Mouse (Mus musculus) cerebellum, adult (tissue): ENCODE data around the gene Hmg20b.

ENCODE experiments used
- ATAC-seq: cut with Nextera tagmentation; 2 replicates; pipeline ENCODE4 v1.9.2; 2017; ENCODE audit warnings: mild to moderate bottlenecking, moderate library complexity, mixed read lengths; ENCODE audit not compliant: insufficient number of reproducible peaks, low FRiP score, low TSS enrichment

Hmg20b gene

GRCm38 (mm10) chr10:81356352-81356990, 6.2 kb upstream of the Hmg20b start:
- ATAC-seq = no peak

- ATAC-seq = no peak
Observed at GRCm38 (mm10) chr10:81355533-81355932, 5.3 kb upstream of the Hmg20b start.

- ATAC-seq = no peak
Observed at GRCm38 (mm10) chr10:81354738-81355477, 4.6 kb upstream of the Hmg20b start.

- ATAC-seq = no peak
Observed at GRCm38 (mm10) chr10:81351678-81352291, 1.5 kb upstream of the Hmg20b start.

GRCm38 (mm10) chr10:81349961-81350350, 324 bp downstream of the Hmg20b start:
- ATAC-seq = no peak

GRCm38 (mm10) chr10:81349146-81349545, 1.1 kb downstream of the Hmg20b start:
- ATAC-seq = no peak

- ATAC-seq = no peak
Observed at GRCm38 (mm10) chr10:81346453-81347067, 3.7 kb downstream of the Hmg20b start.

GRCm38 (mm10) chr10:81345162-81345534, 5.1 kb downstream of the Hmg20b start:
- no peak for ATAC-seq

- no peak for ATAC-seq
Observed at GRCm38 (mm10) chr10:81344421-81345161, 5.7 kb downstream of the Hmg20b start.

GRCm38 (mm10) chr10:81342686-81343505, 7.4 kb downstream of the Hmg20b start, which contains the start of gene Gipc3:
TSS of gene Gipc3 (minus strand) at chr10:81343266.
- ATAC-seq = no peak

GRCm38 (mm10) chr10:81341333-81341949, 8.8 kb downstream of the Hmg20b start:
- ATAC-seq = no peak

GRCm38 (mm10) chr10:81340551-81341332, 9.5 kb downstream of the Hmg20b start:
- ATAC-seq = no peak

GRCm38 (mm10) chr10:81336558-81336957, 13.7 kb downstream of the Hmg20b start:
- ATAC-seq = no peak

- ATAC-seq = no peak
Observed at GRCm38 (mm10) chr10:81335393-81336340, 14.6 kb downstream of the Hmg20b start.

GRCm38 (mm10) chr10:81334324-81334723, 16.0 kb downstream of the Hmg20b start:
- no peak for ATAC-seq

GRCm38 (mm10) chr10:81332277-81332676, 18.0 kb downstream of the Hmg20b start:
- ATAC-seq = no peak

- ATAC-seq = no peak
Observed at GRCm38 (mm10) chr10:81330007-81330406, 20.3 kb downstream of the Hmg20b start.
